Mouse (Mus musculus): ENCODE data around the gene Poll.

GRCm38 (mm10) chr19:45582161-45582560 lies 21.8 kb upstream of the Poll start:
- TF ChIP-seq GATA1 (IDR thresholded peaks at IDR 0.05; ENCODE audit: borderline replicate concordance, low read length): no peak
- no peak for TF ChIP-seq FLI1 (IDR thresholded peaks at IDR 0.05; ENCODE audit: low read length)
